Mouse (Mus musculus) embryonic stem cell, embryonic (primary cell): ENCODE results near the gene Tmsb15b1.
"Not testable (repeated sequence)": the region's sequence is repeated elsewhere in the genome, so short reads cannot be mapped to it uniquely, and the experiment has no call there.

Experiments used
- CTCF ChIA-PET, 4 experiments: fragments of 300-600 bp in 2 of 4; fragments of 350-600 bp in 2 of 4; sonication (Branson Sonifier 250); formaldehyde crosslinking; loops; one replicate each; lab custom pipeline; 2022; ENCODE audit warnings: inconsistent platforms in 2 of 4; lab: Charles Lee
- POLR2A ChIA-PET, 4 experiments: fragments of 300-600 bp in 2 of 4; fragments of 350-600 bp in 2 of 4; sonication (Branson Sonifier 250); formaldehyde crosslinking; loops; one replicate each; lab custom pipeline; 2022; ENCODE audit warnings: antibody characterized with exemption in 4 of 4, inconsistent platforms in 1 of 4; lab: Charles Lee

Gene Tmsb15b1

DNA sequence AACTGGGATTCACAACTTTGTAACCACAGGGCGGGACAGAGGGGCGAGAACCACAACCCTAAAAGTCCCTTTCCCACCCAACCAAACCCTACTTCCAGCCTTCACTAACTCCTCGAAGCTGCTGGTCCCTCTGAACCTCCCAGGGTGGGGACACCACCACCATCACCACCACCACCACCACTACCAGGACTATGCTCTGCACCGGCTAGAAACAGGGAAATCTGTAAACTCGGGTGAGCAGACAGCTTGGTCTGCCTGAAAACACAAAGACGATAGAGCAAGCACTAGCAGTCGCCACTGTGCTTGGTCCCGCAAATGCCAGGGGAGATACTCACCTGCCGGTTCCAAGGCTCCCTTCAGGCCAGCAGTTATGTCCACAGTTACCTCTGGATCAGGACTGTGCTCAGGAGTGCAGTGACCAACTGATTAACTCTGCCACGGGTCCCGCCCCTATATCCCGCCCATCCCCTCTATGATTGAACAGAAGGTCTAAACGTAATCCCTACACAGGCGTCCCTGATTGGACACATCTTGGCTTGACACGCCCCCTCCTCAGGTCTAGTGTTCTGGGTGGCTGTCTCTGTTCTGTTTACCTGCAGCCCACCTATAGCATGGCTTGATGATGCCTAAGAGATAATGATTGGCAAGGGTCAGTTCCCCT, at the start of gene Tmsb15b1, which contains the start of gene Tmsb15l:
Gene Tmsb15b1, minus strand, starts transcription at position 451 of the 661 bp plus-strand sequence.
Gene Tmsb15l, minus strand, starts transcription at position 446 of the 661 bp plus-strand sequence.
- POLR2A ChIA-PET, result interaction anchor here in 2 of 4 experiments (0.5 to 0.6 kb wide), 2 partner anchors 54 to 62 kb away, joined by 3 read pairs; partner anchors contain the start of gene Slc25a53 (in 1 of the 2)

GRCm38 (mm10) chrX:137019310-137019709, 42.6 kb upstream of the Tmsb15b1 start:
- CTCF ChIA-PET, result interaction anchor here (0.8 to 1.8 kb wide), 14 partner anchors 11 to 310 kb away, joined by 3 to 7 read pairs (median 4); partner anchors contain the start of genes Zcchc18 (in 2 of the 4) and Slc25a53 (in 1 of the 4)
- POLR2A ChIA-PET, result interaction anchor here in 3 of 4 experiments (0.6 to 1.8 kb wide), 8 partner anchors 10 to 278 kb away, joined by 3 to 7 read pairs (median 4); partner anchors contain the start of gene Zcchc18 (in 1 of the 3)

More for the DNA sequence above, at the start of gene Tmsb15b1, which contains the start of gene Tmsb15l:
- CTCF ChIA-PET, result no interaction called here

DNA sequence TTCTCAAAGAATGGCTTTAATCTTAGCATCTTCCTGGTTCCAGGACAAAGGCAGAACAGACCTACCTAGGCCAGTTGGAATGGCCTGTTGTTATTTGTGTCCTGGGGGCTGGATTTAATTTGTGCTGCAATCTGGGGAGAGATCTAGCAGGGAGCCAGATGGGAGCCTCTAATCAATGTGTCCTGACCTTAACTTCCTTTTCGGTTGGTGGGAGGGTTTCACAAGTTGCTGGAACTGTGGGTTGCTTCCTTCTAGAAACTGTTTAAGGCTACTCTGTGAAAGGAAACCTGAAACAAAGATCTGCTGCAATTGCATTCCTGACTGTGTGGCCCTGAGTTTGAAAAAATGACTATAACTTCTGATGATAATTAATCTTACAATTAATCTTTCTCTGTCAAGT, 41.0 kb upstream of the Tmsb15b1 start:
- ChIA-PET POLR2A (interaction anchor here in 3 of 4 experiments (0.8 to 1.9 kb wide), 3 partner anchors 16 to 277 kb away, joined by 3 to 5 read pairs (median 3); no protein-coding TSS in a partner anchor), CTCF (no interaction called here)

- ChIA-PET POLR2A (interaction anchor here in 1 of 4 experiments (1.2 kb wide), 1 partner anchor 22 kb away, joined by 3 read pairs; no protein-coding TSS in a partner anchor), CTCF (interaction anchor here in 1 of 4 experiments (1.2 kb wide), 1 partner anchor 22 kb away, joined by 4 read pairs; the partner anchor contains the start of gene Zcchc18)
Observed at GRCm38 (mm10) chrX:137015099-137015709, 38.5 kb upstream of the Tmsb15b1 start.

GRCm38 (mm10) chrX:136996256-136996655, 19.6 kb upstream of the Tmsb15b1 start:
- ChIA-PET POLR2A (interaction anchor here in 1 of 4 experiments (0.6 kb wide), 1 partner anchor 136 kb away, joined by 3 read pairs; no protein-coding TSS in a partner anchor), CTCF (no interaction called here)

- CTCF ChIA-PET, result interaction anchor here in 3 of 4 experiments (0.6 to 1.4 kb wide), 5 partner anchors 21 to 149 kb away, joined by 3 to 5 read pairs (median 4); partner anchors contain the start of gene Fam199x (in 1 of the 3)
Observed at GRCm38 (mm10) chrX:136993641-136994040, 17.0 kb upstream of the Tmsb15b1 start.

GRCm38 (mm10) chrX:136992978-136993547, 16.4 kb upstream of the Tmsb15b1 start, which contains the start of gene Zcchc18:
Zcchc18 (plus strand) TSS chrX:136993155.
- ChIA-PET CTCF (interaction anchor here in 2 of 4 experiments (1.1 to 1.4 kb wide), 6 partner anchors 21 to 149 kb away, joined by 3 to 5 read pairs (median 4); partner anchors contain the start of gene Fam199x (in 1 of the 2)), POLR2A (interaction anchor here in 3 of 4 experiments (0.8 to 2.1 kb wide), 8 partner anchors 10 to 255 kb away, joined by 3 to 5 read pairs (median 3); no protein-coding TSS in a partner anchor)

More at GRCm38 (mm10) chrX:136993641-136994040, 17.0 kb upstream of the Tmsb15b1 start:
- POLR2A ChIA-PET, result interaction anchor here in 3 of 4 experiments (0.9 to 1.0 kb wide), 3 partner anchors 10 to 255 kb away, joined by 3 read pairs; no protein-coding TSS in a partner anchor

GRCm38 (mm10) chrX:136992191-136992965, 15.7 kb upstream of the Tmsb15b1 start:
- ChIA-PET CTCF (interaction anchor here in 2 of 4 experiments (1.1 to 1.4 kb wide), 6 partner anchors 22 to 150 kb away, joined by 3 to 5 read pairs (median 4); partner anchors contain the start of gene Fam199x (in 1 of the 2)), POLR2A (interaction anchor here (0.6 to 2.1 kb wide), 8 partner anchors 11 to 203 kb away, joined by 3 to 10 read pairs (median 3); no protein-coding TSS in a partner anchor)

DNA sequence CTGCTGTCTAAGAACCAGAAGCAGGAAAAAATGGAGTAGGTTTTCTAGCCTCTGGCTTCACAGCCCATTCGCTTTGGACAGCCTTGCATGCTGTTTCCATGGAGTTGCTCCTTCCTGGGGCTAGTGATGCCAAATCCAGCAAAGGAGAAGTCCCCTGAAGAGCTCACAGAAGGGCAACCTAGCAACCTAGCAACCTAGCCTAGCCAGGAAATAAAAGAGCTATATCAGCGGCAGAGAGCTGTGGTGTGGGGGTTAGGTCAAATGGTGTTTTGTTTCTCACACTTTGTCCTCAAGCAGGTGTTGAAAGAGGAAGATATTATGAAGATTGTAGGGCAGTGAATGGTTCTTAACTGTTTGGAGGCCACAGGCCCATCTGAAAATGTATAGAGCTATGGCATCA, 14.6 kb upstream of the Tmsb15b1 start:
- POLR2A ChIA-PET, result interaction anchor here in 2 of 4 experiments (0.6 to 2.1 kb wide), 3 partner anchors 15 to 109 kb away, joined by 4 to 5 read pairs (median 5); no protein-coding TSS in a partner anchor
- CTCF ChIA-PET, result no interaction called here

- POLR2A ChIA-PET, result no interaction called here
- CTCF ChIA-PET, result no interaction called here
Observed at GRCm38 (mm10) chrX:136986039-136986438, 9.4 kb upstream of the Tmsb15b1 start.

- ChIA-PET POLR2A (no interaction called here), CTCF (no interaction called here)
Observed at GRCm38 (mm10) chrX:136978616-136979015, 1.9 kb upstream of the Tmsb15b1 start.

GRCm38 (mm10) chrX:136975397-136975796, 1.3 kb downstream of the Tmsb15b1 start, which contains the start of gene Tmsb15b2:
Tmsb15b2 (minus strand) TSS chrX:136975497.
- CTCF ChIA-PET, result not testable (repeated sequence)
- POLR2A ChIA-PET, result interaction anchor here in 1 of 4 experiments (0.6 to 0.7 kb wide), 4 partner anchors 12 to 235 kb away, joined by 3 to 4 read pairs (median 4); no protein-coding TSS in a partner anchor

- ChIA-PET POLR2A (interaction anchor here in 1 of 4 experiments (0.6 kb wide), 1 partner anchor 27 kb away, joined by 4 read pairs; no protein-coding TSS in a partner anchor), CTCF (no interaction called here)
Observed at GRCm38 (mm10) chrX:136959688-136960087, 17.0 kb downstream of the Tmsb15b1 start.

GRCm38 (mm10) chrX:136958300-136958699, 18.4 kb downstream of the Tmsb15b1 start:
- ChIA-PET CTCF (interaction anchor here in 2 of 4 experiments (0.8 to 1.6 kb wide), 2 partner anchors 183 kb away, joined by 3 to 4 read pairs; no protein-coding TSS in a partner anchor), POLR2A (interaction anchor here in 1 of 4 experiments (0.6 to 0.7 kb wide), 2 partner anchors 34 to 56 kb away, joined by 3 read pairs; partner anchors contain the start of gene Zcchc18)

- ChIA-PET POLR2A (interaction anchor here in 1 of 4 experiments (0.6 to 0.7 kb wide), 2 partner anchors 35 to 56 kb away, joined by 3 read pairs; partner anchors contain the start of gene Zcchc18), CTCF (interaction anchor here in 2 of 4 experiments (0.8 to 1.6 kb wide), 2 partner anchors 184 kb away, joined by 3 to 4 read pairs; no protein-coding TSS in a partner anchor)
Observed at GRCm38 (mm10) chrX:136957583-136958279, 18.9 kb downstream of the Tmsb15b1 start.

GRCm38 (mm10) chrX:136937985-136938384, 38.7 kb downstream of the Tmsb15b1 start:
- ChIA-PET POLR2A (no interaction called here), CTCF (no interaction called here)
